Comparison of ENCODE assay signal across 15 mouse cellular contexts in the genomic region with DNA sequence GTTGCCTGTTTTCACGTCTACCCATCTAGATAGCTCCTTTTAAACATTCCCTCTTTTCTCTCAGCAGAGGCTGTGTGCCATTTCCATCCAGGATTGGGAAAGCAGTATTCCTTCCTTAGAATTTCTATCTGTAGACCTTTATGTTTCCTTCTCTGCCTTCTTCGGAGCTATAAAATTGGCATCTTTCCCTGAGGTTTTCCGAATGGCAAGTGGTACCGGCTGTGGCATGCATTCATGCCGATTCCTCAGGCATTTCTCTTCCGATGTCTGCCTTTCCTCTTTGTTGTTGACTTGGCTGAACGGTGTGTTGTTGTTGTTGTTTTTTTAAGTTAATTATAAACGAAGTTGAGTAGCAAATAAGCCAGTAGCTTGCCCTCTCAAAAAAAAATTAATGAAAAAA.
A peak's percentile ranks its signal among the peaks of the same experiment; 100 is the strongest.
DNase-seq lines count a peak whose midpoint lies in the region; ATAC-seq and TF ChIP-seq lines count a peak whose summit lies in the region.
"Had no signal": no experiment of that assay in that cellular context is flagged by ENCODE, and none has a peak within 500 bp of the region (broad histone marks: within the 10 kb centered on the region; RNA-seq: fewer than 3 reads in every experiment).

No protein-coding gene starts in this region.

- H3K27me3 ChIP-seq in hindbrain, embryonic 10.5 days (ENCODE audit: insufficient read depth, poor library complexity, severe bottlenecking), result no peaks in the 10 kb centered on the region
- no peaks in the 10 kb centered on the region for H3K27me3 ChIP-seq in hindbrain, embryonic 11.5 days (ENCODE audit: control insufficient read depth, insufficient read depth, low read length)
- no peaks in the 10 kb centered on the region for H3K27me3 ChIP-seq in hindbrain, embryonic 12.5 days
- no peaks in the 10 kb centered on the region for H3K27me3 ChIP-seq in neural tube, embryonic 12.5 days (replicated peaks)
- H3K27me3 ChIP-seq in thymus, adult 2 months (ENCODE audit: control insufficient read depth, insufficient read depth, low read length), result no peaks in the 10 kb centered on the region
- H3K27me3 ChIP-seq: embryonic facial prominence, embryonic 13.5 days; liver, embryonic 12.5 days; stomach, embryonic 15.5 days had no signal

- TF ChIP-seq POLR2A in brain, embryonic 14.5 days (IDR thresholded peaks at IDR 0.05; ENCODE audit: borderline replicate concordance, extremely low read depth, insufficient read depth, insufficient read length, poor library complexity, severe bottlenecking), result no peak
- no peak for TF ChIP-seq POLR2A in thymus, adult 2 months (IDR thresholded peaks at IDR 0.05; ENCODE audit: control insufficient read depth, extremely low read depth, insufficient read depth, low read length, poor library complexity)

- 86% methylated on average over 8 of the region's 8 CpGs for WGBS in hindbrain, embryonic 10.5 days
- 86% methylated on average over 8 of the region's 8 CpGs for WGBS in hindbrain, embryonic 11.5 days
- WGBS in hindbrain, embryonic 12.5 days, result 70% methylated on average over 8 of the region's 8 CpGs
- 60% methylated on average over 8 of the region's 8 CpGs for WGBS in neural tube, embryonic 12.5 days
- WGBS in thymus, adult 2 months, result 86% methylated on average over 8 of the region's 8 CpGs

- H3K36me3 ChIP-seq in hindbrain, embryonic 10.5 days, result no peaks in the 10 kb centered on the region
- H3K36me3 ChIP-seq in hindbrain, embryonic 11.5 days (ENCODE audit: control insufficient read depth, insufficient read depth, low read length), result no peaks in the 10 kb centered on the region
- H3K36me3 ChIP-seq in hindbrain, embryonic 12.5 days, result no peaks in the 10 kb centered on the region
- H3K36me3 ChIP-seq in neural tube, embryonic 12.5 days, result no peaks in the 10 kb centered on the region
- H3K36me3 ChIP-seq in thymus, adult 2 months (ENCODE audit: control insufficient read depth, insufficient read depth, low read length), result no peaks in the 10 kb centered on the region
- H3K36me3 ChIP-seq: embryonic facial prominence, embryonic 13.5 days; G1E; liver, embryonic 12.5 days; stomach, embryonic 15.5 days had no signal

- DNase-seq in hindbrain, embryonic 10.5 days (ENCODE audit: low spot score), result no peak
- DNase-seq in hindbrain, embryonic 11.5 days (ENCODE audit: low spot score), result no peak
- DNase-seq in brain, embryonic 14.5 days (ENCODE audit: low read depth), result peak; percentile 64
- no peak for DNase-seq in thymus, adult 2 months
- DNase-seq in kidney, postnatal 14 days, result no peak
- DNase-seq: adrenal gland, postnatal 10 days; cerebellum, postnatal 36 days; gastrocnemius, postnatal 36 days had no signal

- 0 out of 2 replicates have a peak overlapping the region, but pooled peaks have one; percentile 29 for H3K27ac ChIP-seq in hindbrain, embryonic 10.5 days
- no peak overlapping the region for H3K27ac ChIP-seq in hindbrain, embryonic 11.5 days (ENCODE audit: low read depth, low read length)
- peak overlapping the region; percentile 84 for H3K27ac ChIP-seq in hindbrain, embryonic 12.5 days
- peak overlapping the region; percentile 61 for H3K27ac ChIP-seq in neural tube, embryonic 12.5 days
- H3K27ac ChIP-seq in thymus, adult 2 months (ENCODE audit: control insufficient read depth, insufficient read depth, low read length), result no peak overlapping the region
- H3K27ac ChIP-seq: embryonic facial prominence, embryonic 13.5 days; liver, embryonic 12.5 days; stomach, embryonic 15.5 days had no signal

- H3K4me1 ChIP-seq in hindbrain, embryonic 10.5 days (replicated peaks), result peaks cover 11% of the 10 kb centered on the region; the same call in 1 of the 2 replicates
- peaks cover 3% of the 10 kb centered on the region; the same call in 1 of the 2 replicates for H3K4me1 ChIP-seq in hindbrain, embryonic 11.5 days (replicated peaks; ENCODE audit: control insufficient read depth, insufficient read depth, low read length)
- peaks cover 22% of the 10 kb centered on the region for H3K4me1 ChIP-seq in hindbrain, embryonic 12.5 days
- H3K4me1 ChIP-seq in neural tube, embryonic 12.5 days, result peaks cover 16% of the 10 kb centered on the region; the same call in 1 of the 2 replicates
- H3K4me1 ChIP-seq in thymus, adult 2 months (replicated peaks; ENCODE audit: control insufficient read depth, insufficient read depth, low read length), result no peaks in the 10 kb centered on the region
- H3K4me1 ChIP-seq: liver, embryonic 12.5 days; stomach, embryonic 15.5 days had no signal

- no peak overlapping the region for H3K4me2 ChIP-seq in hindbrain, embryonic 11.5 days (replicated peaks; ENCODE audit: low read depth, low read length)
- peak overlapping the region; percentile 51 for H3K4me2 ChIP-seq in hindbrain, embryonic 12.5 days (replicated peaks)
- peak overlapping the region; percentile 66 for H3K4me2 ChIP-seq in neural tube, embryonic 12.5 days (replicated peaks)
- H3K4me2 ChIP-seq: liver, embryonic 12.5 days; stomach, embryonic 15.5 days had no signal

- H3K4me3 ChIP-seq in hindbrain, embryonic 10.5 days, result no peak overlapping the region
- no peak overlapping the region for H3K4me3 ChIP-seq in hindbrain, embryonic 11.5 days (ENCODE audit: low read depth, low read length)
- peak overlapping the region; percentile 38 for H3K4me3 ChIP-seq in hindbrain, embryonic 12.5 days
- peak overlapping the region; percentile 43 for H3K4me3 ChIP-seq in neural tube, embryonic 12.5 days
- H3K4me3 ChIP-seq in thymus, adult 2 months (ENCODE audit: control insufficient read depth, insufficient read depth, low read length), result no peak overlapping the region
- H3K4me3 ChIP-seq: embryonic facial prominence, embryonic 13.5 days; liver, embryonic 12.5 days; stomach, embryonic 15.5 days had no signal

- no peak for TF ChIP-seq CTCF in brain, embryonic 14.5 days (IDR thresholded peaks at IDR 0.05; ENCODE audit: borderline replicate concordance, extremely low read depth, insufficient read depth, insufficient read length)
- TF ChIP-seq CTCF in thymus, adult 2 months (IDR thresholded peaks at IDR 0.05; ENCODE audit: borderline replicate concordance, control insufficient read depth, extremely low read depth, insufficient read depth, low read length, poor library complexity), result no peak

- H3K9me3 ChIP-seq in hindbrain, embryonic 10.5 days, result peaks cover 4% of the 10 kb centered on the region; the same call in 1 of the 2 replicates
- no peaks in the 10 kb centered on the region for H3K9me3 ChIP-seq in hindbrain, embryonic 11.5 days (ENCODE audit: control insufficient read depth, low read length)
- peaks cover 7% of the 10 kb centered on the region; the same call in 1 of the 2 replicates for H3K9me3 ChIP-seq in hindbrain, embryonic 12.5 days (replicated peaks)
- no peaks in the 10 kb centered on the region for H3K9me3 ChIP-seq in neural tube, embryonic 12.5 days
- H3K9me3 ChIP-seq: liver, embryonic 12.5 days; stomach, embryonic 15.5 days had no signal

- H3K9ac ChIP-seq in hindbrain, embryonic 11.5 days (ENCODE audit: low read depth, low read length), result no peak overlapping the region
- peak overlapping the region; percentile 57 for H3K9ac ChIP-seq in hindbrain, embryonic 12.5 days
- H3K9ac ChIP-seq in neural tube, embryonic 12.5 days, result peak overlapping the region; percentile 61
- H3K9ac ChIP-seq: embryonic facial prominence, embryonic 13.5 days; liver, embryonic 12.5 days; stomach, embryonic 15.5 days had no signal

- ATAC-seq in hindbrain, embryonic 11.5 days (ENCODE audit: low FRiP score), result no peak
- ATAC-seq in hindbrain, embryonic 12.5 days (ENCODE audit: low FRiP score), result no peak
- no peak for ATAC-seq in neural tube, embryonic 12.5 days (ENCODE audit: low FRiP score, low read depth)
- ATAC-seq: liver, embryonic 12.5 days; lung, postnatal 0 days had no signal

Comparison
In these comparisons a context has a peak if more than half of its experiments do, and no peak if none do; other contexts are left out.
1. H3K27ac ChIP-seq: peak in hindbrain, embryonic 10.5 days (single experiment), hindbrain, embryonic 12.5 days (single experiment) and neural tube, embryonic 12.5 days (single experiment); none in hindbrain, embryonic 11.5 days (single experiment) and thymus, adult 2 months (single experiment).
2. H3K4me3 ChIP-seq: peak in hindbrain, embryonic 12.5 days (single experiment) and neural tube, embryonic 12.5 days (single experiment); none in hindbrain, embryonic 10.5 days (single experiment), hindbrain, embryonic 11.5 days (single experiment) and thymus, adult 2 months (single experiment).